In genomic region chr14:80010426-80010825, GRCm38 (mm10) we compare ENCODE assay signal across 19 mouse cellular contexts. TPM values are rescaled to one million over a fixed set of nuclear protein-coding genes. Genes with fewer than 3 reads are reported as not detected.
"Had no signal": no experiment of that assay in that cellular context is flagged by ENCODE, and none has a peak within 500 bp of the region (broad histone marks: within the 10 kb centered on the region; RNA-seq: fewer than 3 reads in every experiment).

No protein-coding gene starts in this region.

- H3K4me2 ChIP-seq: neural tube, embryonic 12.5 days; neural tube, embryonic 13.5 days; neural tube, embryonic 15.5 days; stomach, embryonic 15.5 days had no signal

- H3K27ac ChIP-seq: neural tube, embryonic 12.5 days; neural tube, embryonic 13.5 days; neural tube, embryonic 15.5 days; stomach, embryonic 15.5 days; stomach, postnatal 0 days had no signal

- DNase-seq: retina, postnatal 1 day; right cerebral cortex, adult 18-20 months; right cerebral cortex, postnatal 14 days; right cerebral cortex, postnatal 25 days; right cerebral cortex, postnatal 4 days; spleen, adult 18-20 months; thymus, adult 18-20 months; thymus, adult 2 months; thymus, postnatal 14 days; thymus, postnatal 25 days; thymus, postnatal 36 days; thymus, postnatal 4 days had no signal

- H3K27me3 ChIP-seq: neural tube, embryonic 12.5 days; neural tube, embryonic 13.5 days; neural tube, embryonic 15.5 days; stomach, embryonic 15.5 days had no signal

- H3K9ac ChIP-seq: neural tube, embryonic 12.5 days; neural tube, embryonic 13.5 days; neural tube, embryonic 15.5 days; stomach, embryonic 15.5 days had no signal

- H3K9me3 ChIP-seq: neural tube, embryonic 12.5 days; neural tube, embryonic 13.5 days; neural tube, embryonic 15.5 days; stomach, embryonic 15.5 days had no signal

- H3K36me3 ChIP-seq: neural tube, embryonic 12.5 days; neural tube, embryonic 13.5 days; neural tube, embryonic 15.5 days; stomach, embryonic 15.5 days had no signal

- H3K4me3 ChIP-seq: neural tube, embryonic 12.5 days; neural tube, embryonic 13.5 days; neural tube, embryonic 15.5 days; stomach, embryonic 15.5 days had no signal

RNA-seq across cellular contexts. Expression of gene Olfm4, which starts 26.5 kb away (rescaled TPM):
- polyA plus RNA-seq: testis, adult 2 months; urinary bladder, adult 2 months had no signal
